Mouse (Mus musculus): ENCODE data around the gene Stard13.

The Stard13 gene

GRCm38 (mm10) chr5:151102262-151102661 lies 131.4 kb downstream of the Stard13 start:
- DNase-seq: no peak

GRCm38 (mm10) chr5:151096012-151096411 lies 137.6 kb downstream of the Stard13 start:
- DNase-seq: no peak

- no peak for DNase-seq
Measured at GRCm38 (mm10) chr5:151092886-151093665, 140.6 kb downstream of the Stard13 start.

GRCm38 (mm10) chr5:151090996-151091395 lies 142.6 kb downstream of the Stard13 start:
- DNase-seq: no peak

- DNase-seq: no peak
Measured at GRCm38 (mm10) chr5:151089201-151089600, 144.4 kb downstream of the Stard13 start.

- DNase-seq: peak; percentile 15
Measured at GRCm38 (mm10) chr5:151086425-151087202, 147.0 kb downstream of the Stard13 start.

GRCm38 (mm10) chr5:151085749-151086148 lies 147.9 kb downstream of the Stard13 start:
- DNase-seq: no peak

GRCm38 (mm10) chr5:151080276-151080675 lies 153.4 kb downstream of the Stard13 start:
- DNase-seq: no peak

GRCm38 (mm10) chr5:151077953-151078352 lies 155.7 kb downstream of the Stard13 start:
- no peak for DNase-seq

GRCm38 (mm10) chr5:151076917-151077316 lies 156.7 kb downstream of the Stard13 start:
- no peak for DNase-seq

- DNase-seq: no peak
Measured at GRCm38 (mm10) chr5:151074282-151074681, 159.4 kb downstream of the Stard13 start.

GRCm38 (mm10) chr5:151071430-151071829 lies 162.2 kb downstream of the Stard13 start:
- no peak for DNase-seq

- DNase-seq: no peak
Measured at GRCm38 (mm10) chr5:151070896-151071295, 162.7 kb downstream of the Stard13 start.

GRCm38 (mm10) chr5:151069569-151069968 lies 164.1 kb downstream of the Stard13 start:
- no peak for DNase-seq

GRCm38 (mm10) chr5:151066016-151066415 lies 167.6 kb downstream of the Stard13 start:
- DNase-seq: no peak

GRCm38 (mm10) chr5:151065228-151065627 lies 168.4 kb downstream of the Stard13 start:
- DNase-seq: no peak

- DNase-seq: no peak
Measured at GRCm38 (mm10) chr5:151061942-151062341, 171.7 kb downstream of the Stard13 start.

GRCm38 (mm10) chr5:151060476-151060875 lies 173.2 kb downstream of the Stard13 start:
- no peak for DNase-seq

- no peak for DNase-seq
Measured at GRCm38 (mm10) chr5:151059772-151060171, 173.9 kb downstream of the Stard13 start.

GRCm38 (mm10) chr5:151059352-151059751 lies 174.3 kb downstream of the Stard13 start:
- peak; percentile 73 for DNase-seq

GRCm38 (mm10) chr5:151057716-151058115 lies 175.9 kb downstream of the Stard13 start:
- no peak for DNase-seq

GRCm38 (mm10) chr5:151056920-151057294 lies 176.7 kb downstream of the Stard13 start:
- DNase-seq: no peak

GRCm38 (mm10) chr5:151056255-151056919 lies 177.2 kb downstream of the Stard13 start:
- DNase-seq: no peak
